Mouse (Mus musculus) cortical plate, adult 2 months (tissue): ENCODE measurements around the gene Zfp229.

ENCODE experiments used
- CTCF ChIP-seq: fragments of 200-500 bp; IDR thresholded peaks from 2 replicates; pipeline ENCODE4 v1.5.1; 2011; ENCODE audit warnings: mild to moderate bottlenecking, control low read depth, low read length; ENCODE audit not compliant: insufficient read depth; ENCODE audit errors: extremely low read depth
- POLR2A ChIP-seq: fragments of 200-500 bp; IDR thresholded peaks from 2 replicates; pipeline ENCODE4 v1.6.1; 2011; ENCODE audit warnings: mild to moderate bottlenecking, low read length, control low read depth; ENCODE audit not compliant: insufficient read depth; ENCODE audit errors: extremely low read depth

GRCm38 (mm10) chr17:21703414-21703813 lies 27.2 kb upstream of the Zfp229 start:
- TF ChIP-seq CTCF, result no peak
- TF ChIP-seq POLR2A, result no peak
